Mouse (Mus musculus) embryonic facial prominence, embryonic 13.5 days (tissue): Measurements from ENCODE around the gene Usp44. TPM values are rescaled to one million over a fixed set of nuclear protein-coding genes. Genes with fewer than 3 reads are reported as not detected.

ENCODE experiments used
- ATAC-seq: fragments of 200-750 bp; cut with Nextera tagmentation; 2 replicates; pipeline ENCODE4 v1.8.0; 2017; ENCODE audit warnings: low read depth; ENCODE audit not compliant: insufficient number of reproducible peaks, insufficient read depth, low FRiP score, low TSS enrichment
- H3K27ac ChIP-seq: fragments of 300-500 bp; sonication (generic); 2 replicates; pipeline ENCODE4 v1.5.1; 2015; ENCODE audit warnings: moderate library complexity, mild to moderate bottlenecking, inconsistent platforms
- H3K27me3 ChIP-seq: fragments of 300-500 bp; sonication (generic); 2 replicates; pipeline ENCODE4 v1.6.1; 2015; ENCODE audit warnings: mild to moderate bottlenecking, inconsistent platforms
- H3K36me3 ChIP-seq: fragments of 300-500 bp; sonication (generic); 2 replicates; pipeline ENCODE4 v1.6.1; 2015; ENCODE audit warnings: mild to moderate bottlenecking, inconsistent platforms
- H3K4me1 ChIP-seq: fragments of 300-500 bp; sonication (generic); 2 replicates; pipeline ENCODE4 v1.6.1; 2015; ENCODE audit warnings: inconsistent platforms
- H3K4me2 ChIP-seq: fragments of 300-500 bp; sonication (generic); 2 replicates; pipeline ENCODE4 v1.6.1; 2015; ENCODE audit warnings: moderate library complexity, mild to moderate bottlenecking, inconsistent platforms
- H3K4me3 ChIP-seq: fragments of 300-500 bp; sonication (generic); 2 replicates; pipeline ENCODE4 v1.5.1; 2015; ENCODE audit warnings: mild to moderate bottlenecking, inconsistent platforms
- H3K9ac ChIP-seq: fragments of 300-500 bp; sonication (generic); 2 replicates; pipeline ENCODE4 v1.6.1; 2015; ENCODE audit warnings: mild to moderate bottlenecking, inconsistent platforms
- H3K9me3 ChIP-seq: fragments of 300-500 bp; sonication (generic); 2 replicates; pipeline ENCODE4 v1.6.1; 2016; ENCODE audit warnings: inconsistent platforms
- WGBS: fragments of 180-500 bp; shearing (Covaris S2); methylation state at CpG from one replicate; pipeline ENCODE4 v1.1.7; 2015; ENCODE audit warnings: mixed read lengths; 5-methylcytosine and 5-hydroxymethylcytosine counted together
- polyA plus RNA-seq: library from polyadenylated mRNA; unstranded; fragments of >200 nt; fragmentation: Nextera tagmentation; extraction: Ambion mirVana; gene quantifications from 2 replicates; pipeline ENCODE4 v1.2.1, GENCODE M21; 2015

Usp44 gene
- polyA plus RNA-seq, 1 experiment from 2014 or later = 2.9 TPM

- no peak overlapping the region for H3K4me3 ChIP-seq
- WGBS = 90% methylated on average over 6 of the region's 6 CpGs
- no peaks in the 10 kb centered on the region for H3K27me3 ChIP-seq
- no peaks in the 10 kb centered on the region for H3K4me1 ChIP-seq
- H3K27ac ChIP-seq = no peak overlapping the region
- no peak overlapping the region for H3K9ac ChIP-seq
- ATAC-seq = no peak
- H3K36me3 ChIP-seq = peaks cover 22% of the 10 kb centered on the region
- no peaks in the 10 kb centered on the region for H3K9me3 ChIP-seq
- H3K4me2 ChIP-seq = no peak overlapping the region
Measured at GRCm38 (mm10) chr10:93856095-93856494, 24.7 kb downstream of the Usp44 start.

- no peak overlapping the region for H3K9ac ChIP-seq
- H3K27me3 ChIP-seq = no peaks in the 10 kb centered on the region
- no peak overlapping the region for H3K4me2 ChIP-seq
- H3K36me3 ChIP-seq = peaks cover 78% of the 10 kb centered on the region
- H3K4me3 ChIP-seq = no peak overlapping the region
- H3K27ac ChIP-seq = no peak overlapping the region
- no peaks in the 10 kb centered on the region for H3K9me3 ChIP-seq
- H3K4me1 ChIP-seq = no peaks in the 10 kb centered on the region
- ATAC-seq = no peak
- WGBS = 92% methylated on average over 7 of the region's 7 CpGs
Measured at GRCm38 (mm10) chr10:93868401-93868800, 37.0 kb downstream of the Usp44 start.

GRCm38 (mm10) chr10:93868886-93869285, 37.5 kb downstream of the Usp44 start:
- Histone ChIP-seq H3K4me2 (no peak overlapping the region), H3K9me3 (no peaks in the 10 kb centered on the region), H3K4me1 (no peaks in the 10 kb centered on the region), H3K27ac (no peak overlapping the region), H3K36me3 (peaks cover 80% of the 10 kb centered on the region), H3K9ac (no peak overlapping the region), H3K27me3 (no peaks in the 10 kb centered on the region), H3K4me3 (no peak overlapping the region)
- no peak for ATAC-seq
- 86% methylated on average over 4 of the region's 4 CpGs for WGBS

GRCm38 (mm10) chr10:93876772-93877171, 45.4 kb downstream of the Usp44 start:
- Histone ChIP-seq H3K9ac (no peak overlapping the region), H3K27me3 (no peaks in the 10 kb centered on the region), H3K9me3 (no peaks in the 10 kb centered on the region), H3K4me1 (no peaks in the 10 kb centered on the region), H3K27ac (no peak overlapping the region), H3K4me2 (no peak overlapping the region), H3K36me3 (peaks cover 64% of the 10 kb centered on the region), H3K4me3 (no peak overlapping the region)
- no peak for ATAC-seq
- WGBS = 89% methylated on average over 1 of the region's 1 CpGs

- 0 out of 2 replicates have a peak, but pooled peaks cover 3% of the 10 kb centered on the region for H3K4me1 ChIP-seq
- peaks cover 62% of the 10 kb centered on the region for H3K36me3 ChIP-seq
- no peak overlapping the region for H3K27ac ChIP-seq
- ATAC-seq = no peak
- H3K4me3 ChIP-seq = no peak overlapping the region
- no peak overlapping the region for H3K9ac ChIP-seq
- H3K27me3 ChIP-seq = no peaks in the 10 kb centered on the region
- no peak overlapping the region for H3K4me2 ChIP-seq
- WGBS = 90% methylated on average over 4 of the region's 4 CpGs
- no peaks in the 10 kb centered on the region for H3K9me3 ChIP-seq
Measured at GRCm38 (mm10) chr10:93878732-93879131, 47.4 kb downstream of the Usp44 start.

- Histone ChIP-seq H3K36me3 (peaks cover 69% of the 10 kb centered on the region), H3K27ac (no peak overlapping the region), H3K4me3 (no peak overlapping the region), H3K4me1 (0 out of 2 replicates have a peak, but pooled peaks cover 3% of the 10 kb centered on the region), H3K27me3 (no peaks in the 10 kb centered on the region), H3K9me3 (no peaks in the 10 kb centered on the region), H3K9ac (no peak overlapping the region), H3K4me2 (no peak overlapping the region)
- no peak for ATAC-seq
Measured at GRCm38 (mm10) chr10:93881918-93882317, 50.6 kb downstream of the Usp44 start.

- Histone ChIP-seq H3K9ac (no peak overlapping the region), H3K27me3 (no peaks in the 10 kb centered on the region), H3K9me3 (no peaks in the 10 kb centered on the region), H3K4me3 (no peak overlapping the region), H3K4me2 (no peak overlapping the region), H3K36me3 (peaks cover 70% of the 10 kb centered on the region), H3K27ac (no peak overlapping the region), H3K4me1 (peaks cover 6% of the 10 kb centered on the region; the same call in 1 of the 2 replicates)
- no peak for ATAC-seq
- WGBS = 82% methylated on average over 8 of the region's 8 CpGs
Measured at GRCm38 (mm10) chr10:93882738-93883364, 51.5 kb downstream of the Usp44 start.

- WGBS = 79% methylated on average over 14 of the region's 14 CpGs
Measured at GRCm38 (mm10) chr10:93885839-93886477, 54.6 kb downstream of the Usp44 start.

GRCm38 (mm10) chr10:93888590-93888934, 57.2 kb downstream of the Usp44 start:
- no peak overlapping the region; the same call in 1 of the 2 replicates for H3K27ac ChIP-seq
- peaks cover 16% of the 10 kb centered on the region; the same call in 1 of the 2 replicates for H3K4me1 ChIP-seq
- no peaks in the 10 kb centered on the region for H3K9me3 ChIP-seq
- ATAC-seq = no peak
- peak overlapping the region; percentile 96 for H3K4me3 ChIP-seq
- WGBS = 13% methylated on average over 10 of the region's 10 CpGs
- peak overlapping the region; percentile 88 for H3K4me2 ChIP-seq
- H3K9ac ChIP-seq = peak overlapping the region; percentile 95
- H3K36me3 ChIP-seq = peaks cover 35% of the 10 kb centered on the region
- H3K27me3 ChIP-seq = no peaks in the 10 kb centered on the region

More at GRCm38 (mm10) chr10:93885839-93886477, 54.6 kb downstream of the Usp44 start:
- Histone ChIP-seq H3K9me3 (no peaks in the 10 kb centered on the region), H3K36me3 (peaks cover 44% of the 10 kb centered on the region), H3K27ac (no peak overlapping the region), H3K4me1 (peaks cover 19% of the 10 kb centered on the region; the same call in 1 of the 2 replicates), H3K27me3 (no peaks in the 10 kb centered on the region), H3K4me2 (no peak overlapping the region), H3K9ac (no peak overlapping the region), H3K4me3 (no peak overlapping the region)
- no peak for ATAC-seq

- peak overlapping the region; percentile 88 for H3K4me2 ChIP-seq
- peak overlapping the region; percentile 95 for H3K9ac ChIP-seq
- peak overlapping the region; percentile 94 for H3K27ac ChIP-seq
- H3K4me1 ChIP-seq = peaks cover 16% of the 10 kb centered on the region; the same call in 1 of the 2 replicates
- H3K27me3 ChIP-seq = no peaks in the 10 kb centered on the region
- peaks cover 30% of the 10 kb centered on the region for H3K36me3 ChIP-seq
- under 1% methylated on average over 38 of the region's 38 CpGs for WGBS
- ATAC-seq = peak; percentile 59
- no peaks in the 10 kb centered on the region for H3K9me3 ChIP-seq
- peak overlapping the region; percentile 96 for H3K4me3 ChIP-seq
Measured at GRCm38 (mm10) chr10:93888935-93889578, 57.7 kb downstream of the Usp44 start.

- H3K27ac ChIP-seq = peak overlapping the region; percentile 94
- 1% methylated on average over 23 of the region's 30 CpGs for WGBS
- H3K27me3 ChIP-seq = no peaks in the 10 kb centered on the region
- peak; percentile 95 for ATAC-seq
- H3K4me1 ChIP-seq = peaks cover 16% of the 10 kb centered on the region; the same call in 1 of the 2 replicates
- H3K4me3 ChIP-seq = peak overlapping the region; percentile 96
- H3K36me3 ChIP-seq = peaks cover 25% of the 10 kb centered on the region
- peak overlapping the region; percentile 88 for H3K4me2 ChIP-seq
- no peaks in the 10 kb centered on the region for H3K9me3 ChIP-seq
- peak overlapping the region; percentile 95 for H3K9ac ChIP-seq
Measured at GRCm38 (mm10) chr10:93889579-93889950, 58.2 kb downstream of the Usp44 start.
